Mouse (Mus musculus) cortical plate, adult 2 months (tissue): ENCODE results near the gene Defa21.

Source experiments
- CTCF ChIP-seq: fragments of 200-500 bp; IDR thresholded peaks from 2 replicates; pipeline ENCODE4 v1.5.1; 2011; ENCODE audit warnings: mild to moderate bottlenecking, control low read depth, low read length; ENCODE audit not compliant: insufficient read depth; ENCODE audit errors: extremely low read depth
- POLR2A ChIP-seq: fragments of 200-500 bp; IDR thresholded peaks from 2 replicates; pipeline ENCODE4 v1.6.1; 2011; ENCODE audit warnings: mild to moderate bottlenecking, low read length, control low read depth; ENCODE audit not compliant: insufficient read depth; ENCODE audit errors: extremely low read depth

GRCm38 (mm10) chr8:20979846-20980245 lies 45.5 kb upstream of the Defa21 start:
- no peak for TF ChIP-seq CTCF
- TF ChIP-seq POLR2A: no peak
